Mouse (Mus musculus) lung, embryonic 15.5 days (tissue): ENCODE measurements around the gene Trp53tg5. TPM values are rescaled to one million over a fixed set of nuclear protein-coding genes. Genes with fewer than 3 reads are reported as not detected.

Experiments
- ATAC-seq: fragments of 200-750 bp; cut with Nextera tagmentation; 2 replicates; pipeline ENCODE4 v1.8.0; 2017; ENCODE audit warnings: moderate number of reproducible peaks, borderline replicate concordance; ENCODE audit not compliant: low FRiP score, low TSS enrichment; ENCODE audit errors: extremely low read depth
- H3K27ac ChIP-seq: fragments of 300-500 bp; sonication (generic); 2 replicates; pipeline ENCODE4 v1.5.1; 2015; ENCODE audit warnings: moderate library complexity, mild to moderate bottlenecking, inconsistent platforms
- H3K27me3 ChIP-seq: fragments of 300-500 bp; sonication (generic); 2 replicates; pipeline ENCODE4 v1.6.1; 2015; ENCODE audit warnings: inconsistent platforms
- H3K36me3 ChIP-seq: fragments of 300-500 bp; sonication (generic); 2 replicates; pipeline ENCODE4 v1.6.1; 2015; ENCODE audit warnings: inconsistent platforms
- H3K4me1 ChIP-seq: fragments of 300-500 bp; sonication (generic); 2 replicates; pipeline ENCODE4 v1.6.1; 2015; ENCODE audit warnings: inconsistent platforms
- H3K4me2 ChIP-seq: fragments of 300-500 bp; sonication (generic); 2 replicates; pipeline ENCODE4 v1.6.1; 2015; ENCODE audit warnings: inconsistent platforms, mild to moderate bottlenecking, moderate library complexity
- H3K4me3 ChIP-seq: fragments of 300-500 bp; sonication (generic); 2 replicates; pipeline ENCODE4 v1.5.1; 2015; ENCODE audit warnings: mild to moderate bottlenecking, inconsistent platforms
- H3K9ac ChIP-seq: fragments of 300-500 bp; sonication (generic); 2 replicates; pipeline ENCODE4 v1.6.1; 2015; ENCODE audit warnings: inconsistent platforms
- H3K9me3 ChIP-seq: fragments of 300-500 bp; sonication (generic); 2 replicates; pipeline ENCODE4 v1.6.1; 2016; ENCODE audit warnings: inconsistent platforms
- WGBS: fragments of 180-500 bp; shearing (Covaris S2); methylation state at CpG from one replicate; pipeline ENCODE4 v1.1.7; 2015; 5-methylcytosine and 5-hydroxymethylcytosine counted together
- polyA plus RNA-seq: library from polyadenylated mRNA; unstranded; fragments of >200 nt; fragmentation: Nextera tagmentation; extraction: Ambion mirVana; gene quantifications from 2 replicates; pipeline ENCODE4 v1.2.1, GENCODE M21; 2015

The Trp53tg5 gene
- polyA plus RNA-seq, 1 experiment from 2014 or later: not detected

GRCm38 (mm10) chr2:164436961-164437360 is 36.6 kb downstream of the Trp53tg5 start:
- no peak overlapping the region for H3K9ac ChIP-seq
- peaks cover 94% of the 10 kb centered on the region for H3K4me1 ChIP-seq
- ATAC-seq: no peak
- peak overlapping the region; percentile 17; the same call in 1 of the 2 replicates for H3K4me2 ChIP-seq
- peak overlapping the region; percentile 35; the same call in 1 of the 2 replicates for H3K27ac ChIP-seq
- no peaks in the 10 kb centered on the region for H3K36me3 ChIP-seq
- no peak overlapping the region for H3K4me3 ChIP-seq
- H3K27me3 ChIP-seq: no peaks in the 10 kb centered on the region
- 45% methylated on average over 3 of the region's 3 CpGs for WGBS
- H3K9me3 ChIP-seq: no peaks in the 10 kb centered on the region

- H3K9ac ChIP-seq: no peak overlapping the region
- H3K27ac ChIP-seq: peak overlapping the region; percentile 35; the same call in 1 of the 2 replicates
- H3K27me3 ChIP-seq: no peaks in the 10 kb centered on the region
- peaks cover 94% of the 10 kb centered on the region for H3K4me1 ChIP-seq
- H3K36me3 ChIP-seq: no peaks in the 10 kb centered on the region
- peak overlapping the region; percentile 17; the same call in 1 of the 2 replicates for H3K4me2 ChIP-seq
- no peak overlapping the region for H3K4me3 ChIP-seq
- no peak for ATAC-seq
- no peaks in the 10 kb centered on the region for H3K9me3 ChIP-seq
- 23% methylated on average over 8 of the region's 8 CpGs for WGBS
These were observed 37.2 kb downstream of the Trp53tg5 start for GRCm38 (mm10) chr2:164436215-164436913.

DNA sequence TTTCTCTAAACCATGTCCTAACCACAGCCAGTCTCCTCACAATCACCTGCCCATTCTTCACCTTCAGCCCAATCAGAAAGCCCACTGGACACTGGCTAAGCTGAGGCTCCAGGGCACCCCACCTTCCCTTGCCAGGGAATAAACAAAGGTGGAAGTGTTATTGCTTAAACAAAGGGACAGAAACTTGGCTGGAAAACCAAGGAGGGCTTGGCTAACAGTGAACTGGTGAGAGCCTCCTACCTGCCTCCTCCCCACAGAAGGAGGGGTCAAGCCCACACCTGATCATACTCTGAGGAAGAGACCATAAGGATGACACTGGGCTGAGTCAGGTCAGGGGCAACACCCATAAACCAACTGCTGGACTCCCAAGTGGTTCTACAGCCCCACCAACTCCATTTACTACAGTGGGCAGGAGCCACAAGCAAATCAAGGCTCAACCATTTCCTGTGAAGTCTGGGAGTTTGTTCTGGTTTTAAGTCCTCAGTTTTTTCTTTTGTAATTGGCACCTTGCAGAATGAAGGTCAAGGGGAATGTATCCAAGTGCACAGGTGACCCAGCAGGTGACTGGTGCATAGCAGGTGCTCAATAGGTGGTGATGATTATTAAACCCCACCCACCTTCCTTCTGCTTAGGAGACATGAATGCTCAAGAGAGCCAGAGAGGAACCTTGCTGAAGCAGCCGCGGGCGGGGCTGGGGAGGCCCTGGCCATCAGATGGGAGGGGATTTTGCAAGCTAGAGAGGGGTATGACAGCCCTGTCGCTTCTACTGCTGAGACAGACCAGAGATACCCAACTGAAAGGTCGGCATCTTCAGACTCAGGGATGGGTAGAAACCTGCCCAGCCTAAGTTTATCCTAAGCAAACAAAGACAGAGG is 38.1 kb downstream of the Trp53tg5 start:
- Histone ChIP-seq H3K4me1 (peaks cover 94% of the 10 kb centered on the region), H3K27me3 (no peaks in the 10 kb centered on the region), H3K36me3 (no peaks in the 10 kb centered on the region), H3K9me3 (no peaks in the 10 kb centered on the region), H3K4me3 (no peak overlapping the region), H3K27ac (peak overlapping the region; percentile 12; the same call in 1 of the 2 replicates), H3K9ac (no peak overlapping the region), H3K4me2 (no peak overlapping the region)
- WGBS: 37% methylated on average over 5 of the region's 5 CpGs
- ATAC-seq: no peak

- 42% methylated on average over 3 of the region's 3 CpGs for WGBS
- Histone ChIP-seq H3K9ac (no peak overlapping the region), H3K36me3 (no peaks in the 10 kb centered on the region), H3K4me2 (no peak overlapping the region), H3K9me3 (no peaks in the 10 kb centered on the region), H3K27ac (no peak overlapping the region), H3K4me3 (no peak overlapping the region), H3K27me3 (no peaks in the 10 kb centered on the region), H3K4me1 (peaks cover 92% of the 10 kb centered on the region)
- no peak for ATAC-seq
These were observed 38.8 kb downstream of the Trp53tg5 start for GRCm38 (mm10) chr2:164434681-164435080.

GRCm38 (mm10) chr2:164433278-164433895 is 40.1 kb downstream of the Trp53tg5 start:
- H3K27ac ChIP-seq: peak overlapping the region; percentile 71; the same call in 1 of the 2 replicates
- no peak for ATAC-seq
- no peak overlapping the region for H3K4me3 ChIP-seq
- peaks cover 13% of the 10 kb centered on the region for H3K36me3 ChIP-seq
- H3K4me1 ChIP-seq: peaks cover 79% of the 10 kb centered on the region
- peak overlapping the region; percentile 25 for H3K4me2 ChIP-seq
- whole genome bisulfite sequencing: 63% methylated on average over 9 of the region's 9 CpGs
- H3K9me3 ChIP-seq: no peaks in the 10 kb centered on the region
- H3K27me3 ChIP-seq: no peaks in the 10 kb centered on the region
- H3K9ac ChIP-seq: no peak overlapping the region

- peak overlapping the region; percentile 25 for H3K4me2 ChIP-seq
- no peaks in the 10 kb centered on the region for H3K9me3 ChIP-seq
- H3K27ac ChIP-seq: peak overlapping the region; percentile 71
- H3K4me1 ChIP-seq: peaks cover 74% of the 10 kb centered on the region
- H3K36me3 ChIP-seq: peaks cover 20% of the 10 kb centered on the region
- 0 out of 2 replicates have a peak, but pooled peaks have one; percentile 21 for ATAC-seq
- WGBS: 23% methylated on average over 22 of the region's 22 CpGs
- no peak overlapping the region; the same call in 1 of the 2 replicates for H3K4me3 ChIP-seq
- 0 out of 2 replicates have a peak overlapping the region, but pooled peaks have one; percentile 15 for H3K9ac ChIP-seq
- H3K27me3 ChIP-seq: no peaks in the 10 kb centered on the region
These were observed 40.9 kb downstream of the Trp53tg5 start for GRCm38 (mm10) chr2:164432541-164433191.

- 45% methylated on average over 9 of the region's 9 CpGs for WGBS
These were observed 41.7 kb downstream of the Trp53tg5 start for GRCm38 (mm10) chr2:164431676-164432465.

DNA sequence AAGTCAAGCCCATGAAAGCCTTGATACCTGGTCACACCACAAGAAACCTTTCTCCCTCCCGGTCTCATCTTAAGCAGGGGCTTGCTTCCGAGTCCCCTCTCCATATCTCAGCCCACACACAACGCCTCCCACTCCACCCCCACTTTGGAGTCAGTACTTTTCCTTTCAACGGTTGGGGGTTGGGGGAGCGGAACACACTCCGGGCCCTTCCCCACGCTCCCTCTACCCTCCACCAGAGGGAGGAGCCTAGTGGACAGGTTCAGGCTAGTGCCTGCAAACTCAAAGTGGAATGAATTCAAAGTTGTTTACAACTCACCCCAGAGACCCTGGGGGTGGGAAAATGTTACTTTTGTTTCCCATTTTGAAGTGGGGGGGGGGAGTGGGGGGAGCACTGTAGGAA is 42.8 kb downstream of the Trp53tg5 start:
- Histone ChIP-seq H3K27me3 (no peaks in the 10 kb centered on the region), H3K36me3 (peaks cover 30% of the 10 kb centered on the region), H3K4me2 (peak overlapping the region; percentile 26; the same call in 1 of the 2 replicates), H3K27ac (0 out of 2 replicates have a peak overlapping the region, but pooled peaks have one; percentile 15), H3K9ac (no peak overlapping the region), H3K4me1 (peaks cover 59% of the 10 kb centered on the region), H3K9me3 (no peaks in the 10 kb centered on the region), H3K4me3 (no peak overlapping the region)
- 9% methylated on average over 7 of the region's 7 CpGs for WGBS
- ATAC-seq: no peak; the same call in 1 of the 2 replicates

More at GRCm38 (mm10) chr2:164431676-164432465, 41.7 kb downstream of the Trp53tg5 start:
- H3K9me3 ChIP-seq: no peaks in the 10 kb centered on the region
- no peak overlapping the region for H3K9ac ChIP-seq
- peaks cover 25% of the 10 kb centered on the region for H3K36me3 ChIP-seq
- no peaks in the 10 kb centered on the region for H3K27me3 ChIP-seq
- no peak for ATAC-seq
- peak overlapping the region; percentile 71 for H3K27ac ChIP-seq
- peaks cover 66% of the 10 kb centered on the region for H3K4me1 ChIP-seq
- peak overlapping the region; percentile 25 for H3K4me2 ChIP-seq
- no peak overlapping the region for H3K4me3 ChIP-seq

DNA sequence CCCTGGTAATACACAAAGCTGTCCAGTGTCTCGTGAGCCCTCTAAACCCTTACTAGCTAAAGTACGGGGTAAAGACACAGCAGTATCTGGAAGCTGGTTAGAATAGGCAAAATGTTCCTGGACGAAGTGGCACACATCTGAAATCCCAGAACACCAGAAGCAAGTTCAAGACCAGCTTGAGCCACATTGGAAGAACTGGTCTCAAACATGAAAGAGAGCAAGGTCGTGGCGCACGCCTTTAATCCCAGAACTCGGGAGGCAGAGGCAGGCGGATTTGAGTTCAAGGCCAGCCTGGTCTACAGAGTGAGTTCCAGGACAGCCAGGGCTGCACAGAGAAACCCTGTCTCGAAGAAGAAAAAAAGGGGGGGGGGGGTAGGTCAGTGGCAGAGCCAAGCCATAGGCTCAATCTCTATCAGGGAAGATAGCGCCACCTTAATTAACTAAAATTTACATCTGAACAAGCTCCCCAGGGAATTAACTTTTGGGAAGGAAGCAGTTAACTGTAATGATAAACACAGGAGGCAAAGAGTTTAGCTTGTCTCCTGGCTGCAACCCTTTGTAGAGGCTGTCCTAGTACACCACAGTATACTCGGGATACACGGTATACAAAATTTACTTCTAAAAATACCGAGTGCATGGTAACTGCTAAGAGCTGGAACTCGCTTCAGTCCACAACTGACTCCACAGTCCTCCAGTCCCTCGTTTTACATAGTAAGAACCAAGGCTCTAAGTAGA is 43.5 kb downstream of the Trp53tg5 start:
- no peak for ATAC-seq
- WGBS: 54% methylated on average over 15 of the region's 15 CpGs
- 0 out of 2 replicates have a peak overlapping the region, but pooled peaks have one; percentile 12 for H3K27ac ChIP-seq
- H3K4me2 ChIP-seq: no peak overlapping the region
- no peak overlapping the region for H3K9ac ChIP-seq
- H3K27me3 ChIP-seq: no peaks in the 10 kb centered on the region
- no peak overlapping the region for H3K4me3 ChIP-seq
- no peaks in the 10 kb centered on the region for H3K9me3 ChIP-seq
- peaks cover 36% of the 10 kb centered on the region for H3K36me3 ChIP-seq
- H3K4me1 ChIP-seq: peaks cover 53% of the 10 kb centered on the region

GRCm38 (mm10) chr2:164428451-164428850 is 45.1 kb downstream of the Trp53tg5 start:
- Histone ChIP-seq H3K36me3 (peaks cover 49% of the 10 kb centered on the region), H3K4me2 (no peak overlapping the region), H3K4me3 (no peak overlapping the region), H3K27ac (no peak overlapping the region), H3K27me3 (no peaks in the 10 kb centered on the region), H3K4me1 (peaks cover 38% of the 10 kb centered on the region), H3K9me3 (no peaks in the 10 kb centered on the region), H3K9ac (no peak overlapping the region)
- no peak for ATAC-seq
- 44% methylated on average over 5 of the region's 5 CpGs for WGBS
